Mouse (Mus musculus) lung, postnatal 0 days (tissue): ENCODE measurements around the gene Rnps1.

Source experiments
- CTCF ChIP-seq: IDR thresholded peaks from 2 replicates; pipeline ENCODE4 v1.5.1; 2016; ENCODE audit warnings: antibody characterized with exemption, mild to moderate bottlenecking
- EP300 ChIP-seq: IDR thresholded peaks from 2 replicates; pipeline ENCODE4 v1.6.1; 2016; ENCODE audit warnings: antibody characterized with exemption, mild to moderate bottlenecking, control low read depth

GRCm38 (mm10) chr17:24470701-24471527 is 56.5 kb downstream of the Rnps1 start:
- TF ChIP-seq EP300 (no peak), CTCF (no peak)
